Mouse (Mus musculus) adrenal gland, postnatal 25 days (tissue): ENCODE data around the gene Gm5294. TPM values are rescaled to one million over a fixed set of nuclear protein-coding genes. Genes with fewer than 3 reads are reported as not detected.

Experiments
- DNase-seq: peaks from one replicate; pipeline ENCODE4 v3.0.0; 2021; ENCODE audit warnings: mixed read lengths
- long read RNA-seq: library from polyadenylated mRNA; stranded (forward); transcript quantifications from one replicate; pipeline ENCODE4 v2.0.0, GENCODE M21; 2021
- total RNA-seq: library from RNA; stranded (reverse); gene quantifications from 2 replicates; pipeline ENCODE4 v1.2.3, GENCODE M21; 2021

Gm5294 gene
- not detected in 2 replicates for total RNA-seq
- long read RNA-seq, result 0 reads

DNA sequence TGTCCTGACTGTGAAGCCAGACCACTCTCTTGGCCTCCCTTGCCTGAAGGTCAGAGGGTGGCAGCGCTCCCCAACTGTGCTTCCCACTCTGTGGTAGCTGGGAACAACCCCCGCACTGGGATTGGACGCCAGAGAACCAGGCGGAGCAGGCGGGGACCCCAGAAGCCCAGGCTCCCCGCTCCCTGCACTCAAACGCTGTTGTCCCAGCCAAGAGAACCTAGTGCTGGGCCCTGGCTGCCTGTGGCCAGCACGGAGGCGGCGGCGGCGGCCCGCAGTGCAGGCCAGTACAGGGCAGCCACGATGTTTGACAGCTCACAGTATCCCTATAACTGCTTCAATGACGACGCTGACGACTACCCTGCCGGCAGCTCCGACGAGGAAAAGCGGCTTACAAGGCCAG, at the start of gene Gm5294:
Gm5294 (plus strand) TSS at position 301 of the 400 bp plus-strand sequence.
- no peak for DNase-seq

DNA sequence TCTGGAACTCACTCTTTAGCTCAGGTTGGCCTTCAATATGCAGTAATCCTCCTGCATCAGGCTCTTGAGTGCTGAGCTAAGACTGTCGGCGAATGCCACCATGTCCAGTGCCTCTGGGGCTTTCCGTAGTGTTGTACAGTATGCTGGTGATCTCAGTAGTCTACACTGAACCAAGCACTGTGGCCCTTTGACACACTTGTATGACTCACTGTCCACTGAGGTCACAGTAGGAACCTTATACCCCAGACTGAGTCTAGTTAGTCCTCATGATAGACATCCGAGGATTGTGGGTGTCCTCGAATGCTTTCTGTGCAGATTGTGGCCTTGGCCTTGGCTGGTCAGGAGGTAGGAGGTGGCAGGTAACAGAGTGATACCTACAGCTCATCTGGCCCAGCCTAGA, 44.8 kb upstream of the Gm5294 start:
- DNase-seq, result no peak

DNA sequence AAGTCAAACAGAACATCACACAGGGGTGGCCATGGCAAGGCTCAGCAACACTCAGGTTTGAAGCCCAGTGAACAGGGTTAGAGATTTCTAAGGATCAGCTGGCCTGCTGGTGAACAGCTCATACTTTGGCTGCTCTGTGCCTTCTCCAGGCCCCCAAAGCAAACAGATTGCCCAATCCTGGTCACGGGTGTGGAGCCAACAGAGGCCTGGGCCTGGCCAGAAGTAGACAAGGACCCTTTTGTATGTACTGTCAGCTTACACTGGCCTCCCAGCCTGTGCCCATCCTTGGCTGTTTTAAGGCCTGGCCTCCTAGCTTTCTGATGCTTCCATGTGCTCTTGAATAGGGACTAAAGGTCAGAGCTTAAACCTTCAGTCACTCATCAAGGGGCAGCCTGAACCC, 43.5 kb upstream of the Gm5294 start:
- DNase-seq, result no peak

DNA sequence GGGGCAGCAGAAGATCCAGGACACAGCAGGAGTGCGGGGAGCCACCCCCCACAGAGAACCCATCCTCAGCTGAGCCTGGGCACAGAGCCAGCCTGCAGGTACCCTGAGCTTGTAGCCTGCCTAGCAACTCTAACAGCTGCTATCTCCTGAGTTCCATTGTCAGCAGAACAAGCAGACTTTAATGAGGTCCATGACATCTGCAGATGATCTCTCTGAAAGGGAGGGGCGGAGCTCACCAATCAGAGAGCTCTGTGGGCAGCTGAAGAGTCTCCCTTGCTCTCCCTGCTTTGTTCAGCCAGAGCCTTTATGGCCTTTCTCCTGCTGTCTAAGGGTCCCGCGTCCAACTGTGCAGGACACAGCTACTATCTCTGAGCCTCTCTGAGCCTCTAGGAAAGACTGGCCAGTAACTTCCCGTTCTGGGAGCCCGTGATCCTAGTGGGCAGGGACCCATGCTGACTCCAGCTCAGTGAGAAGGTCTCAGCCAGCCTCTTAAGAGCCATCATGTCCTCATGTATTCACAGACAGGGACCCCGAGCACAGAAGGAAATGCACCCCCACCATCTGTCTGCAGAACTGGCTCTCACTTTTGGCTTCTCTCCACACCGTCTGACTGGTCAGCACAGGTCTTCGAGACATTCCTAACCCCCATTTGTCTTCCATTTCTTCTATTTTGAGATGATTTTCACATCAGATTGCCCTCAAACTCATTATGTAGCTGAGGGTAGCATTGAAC, 41.0 kb upstream of the Gm5294 start:
- DNase-seq, result no peak

DNA sequence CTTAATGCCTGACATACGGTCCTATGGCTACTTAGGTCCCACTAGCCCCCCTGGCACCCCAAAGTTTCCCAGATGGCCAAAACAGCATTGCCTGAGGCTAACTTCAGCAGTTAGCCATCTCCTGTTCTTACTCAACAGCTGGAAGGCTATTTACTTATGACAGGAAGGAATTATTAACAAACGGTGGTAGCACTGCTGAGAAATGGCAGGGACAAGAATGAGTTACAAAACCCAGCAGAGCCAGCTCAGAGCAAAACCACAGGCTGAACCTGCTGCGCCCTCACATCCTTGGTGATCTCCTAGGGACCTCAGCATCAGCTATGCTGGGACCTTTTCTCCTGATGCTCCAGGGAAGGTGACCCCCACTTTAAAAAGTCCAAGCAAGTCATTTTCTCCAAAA, 40.2 kb upstream of the Gm5294 start:
- DNase-seq, result no peak

DNA sequence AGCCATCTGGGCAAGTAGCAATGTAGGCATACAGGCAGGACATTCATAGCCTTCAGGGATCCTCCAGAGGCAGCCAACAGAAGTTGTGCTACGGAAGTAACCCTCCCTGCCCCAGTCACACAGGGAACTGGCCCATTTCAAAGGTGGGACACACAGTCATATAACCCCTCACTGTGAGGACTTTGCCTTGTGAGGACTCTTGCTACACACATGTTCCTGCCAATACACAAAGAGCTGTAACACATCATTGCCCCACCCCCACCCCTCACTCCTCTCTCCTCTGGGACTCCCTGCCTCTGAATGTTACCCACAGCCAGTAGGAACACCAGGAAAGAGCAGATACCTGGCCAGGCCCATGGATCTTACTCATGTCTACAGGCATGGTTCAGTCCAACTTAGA, 37.2 kb upstream of the Gm5294 start:
- DNase-seq, result no peak

DNA sequence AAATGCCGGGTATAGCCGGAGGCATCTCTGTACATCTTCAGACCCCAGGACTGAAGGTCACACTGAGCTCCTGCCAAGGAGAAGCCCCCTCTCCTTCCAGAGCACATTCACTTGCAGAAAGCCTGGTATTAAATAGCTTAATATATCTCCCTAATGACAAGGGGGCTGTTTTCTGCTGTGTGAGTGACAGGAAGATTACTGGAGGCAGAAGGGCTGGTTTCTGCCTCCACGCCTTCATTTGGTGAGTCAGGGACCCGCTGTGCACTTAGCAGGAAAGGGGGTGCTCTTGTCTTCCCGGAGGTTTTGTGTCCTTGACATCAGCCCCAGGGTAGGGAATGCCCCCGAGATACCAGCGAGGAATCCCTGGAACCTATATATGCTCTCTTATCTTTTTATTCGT, 36.7 kb upstream of the Gm5294 start:
- no peak for DNase-seq

DNA sequence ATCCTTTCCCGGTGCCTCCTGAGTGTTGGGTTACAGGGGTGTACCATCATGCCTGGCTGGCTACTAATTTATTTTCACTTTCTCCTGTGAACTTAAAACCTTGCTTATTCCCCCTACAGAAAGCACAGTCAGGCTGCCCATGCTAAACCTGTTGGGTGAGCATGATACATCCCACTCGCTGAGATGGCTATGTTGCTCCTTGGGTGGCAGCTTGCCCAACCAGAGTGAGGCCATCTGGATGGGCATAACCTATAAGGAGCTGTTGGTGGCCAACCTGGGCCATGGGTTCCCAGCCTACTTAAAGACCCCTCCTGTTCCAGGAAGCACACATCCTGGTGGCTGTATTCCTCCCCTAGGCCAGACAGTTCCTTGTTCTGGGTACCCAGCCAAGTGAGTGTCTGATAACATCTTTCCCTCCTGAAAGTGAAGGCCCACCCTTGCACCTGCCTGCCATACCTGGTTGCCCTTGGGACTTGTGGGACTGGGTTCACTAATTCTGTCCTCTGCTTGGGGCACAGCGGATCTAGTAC, 33.8 kb upstream of the Gm5294 start:
- no peak for DNase-seq

DNA sequence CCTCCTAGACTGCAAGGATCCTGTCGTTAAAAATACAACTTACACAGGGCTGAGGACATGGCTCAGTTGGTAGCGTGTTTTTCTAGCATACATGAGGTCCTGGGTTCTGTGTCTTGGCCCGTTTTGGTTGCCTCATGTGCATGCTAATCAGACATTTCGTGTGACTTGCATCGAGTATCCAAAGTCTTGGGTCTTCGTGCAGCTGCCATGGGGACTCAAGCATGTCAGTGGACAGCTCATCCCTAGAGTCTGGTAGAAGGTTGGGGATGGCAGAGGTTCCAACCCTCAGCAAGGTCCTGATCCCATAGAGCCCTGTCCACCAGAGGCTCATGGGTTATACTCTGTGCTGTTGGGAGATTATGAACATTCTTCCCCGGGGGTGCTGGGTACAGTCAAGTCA, 32.2 kb upstream of the Gm5294 start:
- DNase-seq, result no peak

DNA sequence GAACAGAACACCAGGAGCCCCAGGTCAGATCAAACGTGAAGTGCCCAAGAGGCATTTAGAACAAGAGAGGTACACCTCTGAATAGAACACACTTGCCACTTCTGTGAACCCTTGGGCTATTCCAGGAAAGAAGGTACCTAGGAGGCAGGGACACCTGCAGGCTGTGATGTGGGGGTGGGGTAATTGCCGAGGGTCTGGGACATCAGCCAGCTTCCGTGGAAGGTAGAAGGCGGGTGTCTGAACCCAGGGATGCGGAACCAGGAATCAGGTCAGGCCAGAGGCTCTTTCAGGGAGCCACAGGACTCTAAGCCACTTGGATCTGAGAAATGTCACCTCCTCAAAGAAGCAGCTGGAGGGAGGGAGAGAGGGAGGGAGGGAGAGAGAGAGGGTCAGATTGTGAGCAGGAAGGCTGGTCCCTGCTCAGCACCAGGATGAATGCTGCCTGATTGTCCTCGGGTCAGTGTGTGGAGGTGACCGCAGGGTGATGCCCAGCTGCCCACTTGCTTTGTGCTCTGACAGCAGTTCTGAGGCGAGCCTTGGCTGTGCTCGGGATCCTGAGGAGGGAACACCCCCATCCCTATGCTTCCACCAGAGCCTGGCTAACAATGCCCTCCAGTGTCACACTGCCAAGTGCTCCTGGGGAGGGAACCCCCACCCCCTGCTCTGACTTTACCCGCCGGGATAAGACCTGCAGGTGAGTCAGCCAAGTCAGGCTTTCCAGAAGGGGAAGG, 31.2 kb upstream of the Gm5294 start:
- no peak for DNase-seq

DNA sequence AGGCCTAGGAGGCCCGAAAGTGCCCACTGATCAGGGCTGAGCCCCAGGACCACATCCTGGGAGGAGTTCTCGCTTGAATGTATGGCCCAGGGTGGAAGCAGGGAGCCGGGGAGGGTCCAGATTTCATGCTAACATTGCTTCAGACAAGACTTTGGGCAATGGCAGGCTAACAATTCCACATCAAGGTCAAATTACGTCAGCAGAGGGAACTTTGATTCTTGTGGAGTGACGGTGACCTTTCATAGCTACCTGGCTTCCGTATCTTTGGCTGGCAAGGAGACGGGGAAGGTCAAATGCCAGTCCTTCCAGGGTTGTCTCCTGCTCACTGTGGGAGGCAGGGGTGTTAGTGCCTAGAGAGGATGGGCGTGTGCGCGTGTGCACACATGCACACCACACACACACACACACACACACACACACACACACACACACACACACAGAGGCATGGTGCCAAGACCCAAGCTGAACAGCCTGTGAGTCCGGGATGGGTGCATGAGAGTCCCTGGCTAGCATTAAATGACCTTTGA, 28.9 kb upstream of the Gm5294 start:
- DNase-seq, result no peak

DNA sequence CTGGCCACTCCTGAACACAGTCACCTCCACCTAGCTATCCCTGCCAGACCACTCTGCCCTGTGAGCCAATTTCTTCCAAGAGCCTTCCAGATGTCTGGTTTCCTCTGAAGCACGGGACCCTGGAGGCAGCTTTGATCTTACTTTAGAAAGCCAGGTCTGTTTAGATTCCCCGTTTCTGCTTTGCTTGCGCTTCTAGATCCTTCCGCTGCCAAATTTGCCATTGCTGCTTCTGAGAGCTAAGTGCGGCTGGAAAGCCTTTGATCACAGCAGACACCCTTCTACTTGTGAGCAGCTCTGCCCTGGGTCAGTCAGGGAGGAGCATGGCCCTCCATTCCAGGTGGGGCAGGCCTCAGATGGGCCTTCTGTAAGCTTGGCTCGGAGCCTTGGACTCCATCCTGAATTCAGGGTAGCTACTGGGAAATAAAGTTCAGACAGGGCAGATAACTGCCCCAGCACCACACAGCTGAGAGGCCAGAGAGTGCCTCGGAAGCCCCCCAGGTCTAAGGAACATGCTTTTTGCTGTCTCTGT, 18.2 kb upstream of the Gm5294 start:
- no peak for DNase-seq

DNA sequence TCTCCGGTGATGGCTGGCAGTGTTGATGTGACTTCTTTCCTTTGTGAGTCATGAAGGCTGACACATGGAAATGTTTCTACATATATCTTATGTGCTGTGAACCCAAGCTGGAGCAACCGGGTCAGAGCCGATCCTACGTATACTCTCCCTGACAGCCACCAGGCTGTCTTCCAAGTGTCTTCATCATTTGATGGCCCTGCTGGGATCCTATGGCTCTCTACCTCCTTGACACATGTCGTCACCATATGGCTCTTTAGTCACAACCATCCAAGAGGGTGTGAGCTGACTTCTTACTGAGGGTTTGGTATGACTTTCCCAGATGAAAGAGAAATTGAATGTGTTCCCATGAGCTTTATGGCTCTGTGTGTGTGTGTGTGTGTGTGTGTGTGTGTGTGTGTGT, 15.6 kb upstream of the Gm5294 start:
- DNase-seq, result no peak

DNA sequence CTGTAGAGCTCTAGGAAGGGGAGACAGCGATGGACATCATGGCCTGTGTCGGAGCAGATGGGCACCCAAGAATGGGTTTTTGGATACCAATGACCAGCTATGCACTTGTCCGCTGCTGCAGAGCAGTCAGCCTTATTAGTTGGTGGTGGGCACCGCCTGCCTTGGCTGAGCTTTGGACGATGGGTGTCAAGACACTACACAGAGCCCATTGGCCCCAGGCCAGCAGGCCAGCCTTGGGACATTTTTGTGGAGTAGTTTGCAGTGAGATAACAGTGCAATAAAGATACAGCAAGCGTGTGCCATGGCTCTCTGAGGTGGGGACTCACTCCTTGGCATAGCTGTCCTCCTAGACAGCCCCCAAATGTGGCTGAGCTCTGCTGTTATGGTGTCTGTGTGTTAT, 10.1 kb upstream of the Gm5294 start:
- peak; percentile 18 for DNase-seq

DNA sequence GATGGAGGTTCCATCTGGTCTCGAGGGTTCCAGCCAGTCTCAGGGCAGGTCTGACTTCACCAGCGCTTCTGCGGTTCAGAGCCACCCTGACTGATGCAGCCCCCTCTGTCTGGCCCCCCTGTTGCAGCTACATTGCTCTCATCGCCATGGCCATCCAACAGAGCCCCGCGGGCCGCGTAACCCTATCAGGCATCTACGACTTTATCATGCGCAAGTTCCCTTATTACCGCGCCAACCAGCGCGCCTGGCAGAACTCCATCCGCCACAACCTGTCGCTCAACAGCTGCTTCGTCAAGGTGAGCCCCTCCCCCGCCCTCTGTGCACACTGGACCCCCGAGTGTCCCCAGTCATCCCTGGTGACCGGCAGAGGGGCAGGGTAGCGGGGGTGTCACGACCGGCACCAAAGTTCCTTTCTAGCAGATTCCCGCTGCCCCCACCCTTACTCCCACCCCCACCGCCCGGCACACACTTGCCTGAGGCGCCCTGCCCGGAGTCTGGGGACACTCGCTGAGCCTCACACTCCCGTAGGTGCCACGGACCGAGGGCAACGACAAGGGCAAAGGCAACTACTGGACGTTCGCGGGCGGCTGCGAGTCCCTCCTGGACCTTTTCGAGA, 945 bp downstream of the Gm5294 start:
- no peak for DNase-seq

DNA sequence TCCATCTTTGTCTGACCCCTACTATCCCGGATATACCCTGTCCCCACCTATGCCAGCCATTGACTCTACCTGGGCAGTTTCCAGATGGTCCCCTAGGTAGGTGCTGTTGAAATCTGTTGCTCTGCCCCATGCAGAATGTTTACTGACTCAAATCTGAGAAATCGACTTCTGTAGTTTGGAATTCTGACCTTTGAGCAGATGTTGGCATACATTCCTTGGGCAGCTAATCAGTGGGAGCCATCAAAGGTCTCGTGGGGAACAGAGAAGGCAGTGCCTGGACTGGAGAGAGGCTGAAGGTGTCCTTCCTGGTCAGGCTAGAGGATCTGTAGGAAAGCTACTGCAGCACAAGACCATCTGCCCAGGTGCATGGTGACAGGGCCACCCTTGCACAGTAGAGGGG, 5.2 kb downstream of the Gm5294 start:
- no peak for DNase-seq

DNA sequence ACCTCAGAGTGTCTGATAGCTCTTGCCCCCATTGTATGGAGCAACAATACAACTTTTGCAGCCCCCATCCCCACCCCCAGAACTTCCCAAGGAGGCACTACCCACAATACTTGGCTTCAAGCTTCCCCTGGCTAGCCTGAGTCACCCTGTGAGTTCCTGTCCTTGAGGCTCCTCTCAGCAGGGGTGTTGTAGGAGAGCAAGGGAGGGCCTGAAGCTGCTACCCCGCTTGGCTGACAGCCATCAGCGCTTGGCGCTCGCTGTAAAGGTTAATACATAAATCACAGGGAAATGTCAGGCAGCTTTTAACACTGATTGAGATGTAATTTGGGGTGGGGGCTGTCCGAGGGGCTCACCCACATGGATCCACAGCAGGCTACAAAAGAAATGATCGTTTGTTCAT, 13.5 kb downstream of the Gm5294 start:
- peak; percentile 77 for DNase-seq

DNA sequence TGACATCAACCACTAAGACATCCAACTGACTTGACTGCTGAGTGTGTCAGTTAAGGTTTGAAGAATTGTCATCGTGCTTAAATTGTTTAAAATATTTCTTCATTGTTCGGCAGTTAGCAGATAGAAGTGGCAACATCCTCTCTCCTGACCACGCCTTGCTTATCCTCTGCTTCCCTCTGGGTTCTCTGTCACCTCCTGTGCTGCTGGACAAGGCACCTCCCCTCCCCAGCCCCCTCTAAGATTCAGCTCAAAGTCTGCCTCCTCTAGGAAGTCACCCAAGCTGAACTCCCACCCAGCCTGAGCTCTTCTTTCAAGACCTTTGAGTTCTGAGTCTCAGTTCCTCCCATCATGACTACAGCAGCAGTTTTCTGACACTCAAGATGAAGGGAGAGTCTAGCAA, 15.0 kb downstream of the Gm5294 start:
- no peak for DNase-seq

DNA sequence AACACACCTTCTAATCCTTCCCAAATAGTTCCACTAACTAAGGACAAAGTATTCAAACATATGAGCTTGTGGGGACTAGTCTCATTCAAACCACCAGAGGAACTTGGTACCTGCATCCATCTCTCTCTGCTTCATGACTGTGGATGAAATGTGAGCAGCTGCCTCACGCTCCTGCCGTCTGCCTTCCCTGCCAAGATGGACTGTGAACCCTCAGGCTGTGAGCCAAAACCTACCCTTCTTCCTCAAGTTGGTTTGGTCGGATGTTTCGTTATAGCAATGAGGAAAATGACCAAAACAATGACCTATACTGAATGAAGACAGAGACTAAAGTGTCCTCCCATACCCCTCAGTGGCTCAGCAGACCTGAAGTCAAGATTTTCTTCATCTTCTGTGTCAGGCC, 21.1 kb downstream of the Gm5294 start:
- DNase-seq, result no peak

DNA sequence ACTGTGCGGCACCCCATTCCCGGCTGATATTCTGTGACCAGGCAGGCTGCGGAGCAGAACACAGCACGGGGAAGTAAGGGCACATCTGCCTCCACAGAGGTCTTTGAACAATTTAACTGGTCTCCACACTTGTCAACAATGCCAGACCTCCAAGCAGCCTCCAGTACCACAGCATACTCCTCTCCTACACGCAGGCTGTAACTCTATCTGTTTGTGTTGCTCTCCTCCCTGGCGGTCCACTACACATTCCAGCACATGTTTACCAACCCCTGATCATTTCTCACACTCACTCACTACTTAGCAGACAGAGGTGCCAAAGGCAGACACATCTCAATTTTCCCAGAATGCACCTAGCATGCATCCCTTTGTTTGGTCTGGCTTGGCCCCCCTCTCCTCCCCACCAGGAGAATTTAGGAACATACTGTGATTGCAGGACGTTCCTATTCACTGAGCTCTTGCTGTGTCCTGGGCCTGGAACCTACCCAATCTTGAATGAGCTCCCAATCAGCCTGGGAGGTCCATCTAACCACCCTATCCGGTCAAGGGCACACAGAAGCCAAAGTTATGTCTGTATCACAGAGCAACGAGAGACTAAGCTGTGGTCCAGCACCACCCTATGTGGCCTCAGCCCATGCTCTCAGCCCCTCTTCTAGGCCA, 23.4 kb downstream of the Gm5294 start:
- no peak for DNase-seq

DNA sequence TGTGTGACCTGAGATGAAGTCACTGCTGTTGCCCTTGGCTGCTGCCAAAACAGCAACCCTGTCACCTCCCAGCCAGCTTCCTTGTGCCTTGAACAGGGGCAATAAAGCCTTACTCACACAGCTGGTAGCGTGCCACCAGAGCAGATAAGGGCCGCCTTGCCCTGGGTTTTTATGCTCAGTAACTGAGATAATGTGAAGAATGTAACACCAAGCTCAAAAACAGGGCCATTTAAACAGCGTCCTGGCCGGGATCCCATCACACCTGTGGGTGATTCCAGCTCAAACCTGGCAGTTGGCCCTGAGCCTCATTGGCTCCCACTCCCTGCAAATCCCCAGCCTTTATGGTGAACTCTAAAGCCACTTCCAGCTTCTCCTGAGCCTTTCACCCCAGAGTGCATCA, 26.6 kb downstream of the Gm5294 start:
- DNase-seq, result peak; percentile 72

DNA sequence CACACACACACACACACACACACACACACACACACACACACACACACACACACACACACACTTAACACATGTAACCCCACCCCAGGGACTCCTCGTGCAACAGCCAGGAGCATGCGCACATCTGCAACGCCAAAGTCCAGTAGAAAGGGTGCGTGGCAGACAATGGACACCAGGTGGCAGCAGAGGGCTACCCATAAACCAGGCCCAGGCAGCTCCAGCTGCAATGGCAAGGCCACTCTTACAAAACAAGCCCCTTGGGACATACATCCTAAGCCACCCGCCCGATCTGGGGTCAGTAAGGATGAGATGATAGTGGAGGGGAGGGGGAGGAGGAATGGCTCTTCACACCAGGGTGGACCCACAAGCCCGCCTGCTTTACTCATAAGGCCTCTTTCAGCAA, 28.2 kb downstream of the Gm5294 start:
- DNase-seq, result peak; percentile 86
